Mouse (Mus musculus) left cerebral cortex, postnatal 36 days (tissue): ENCODE results near the gene Thsd7a. TPM values are rescaled to one million over a fixed set of nuclear protein-coding genes. Genes with fewer than 3 reads are reported as not detected.

Experiments used
- DNase-seq, 2 experiments: peaks; one replicate each; pipeline ENCODE4 v3.0.0; 2021 to 2022; ENCODE audit warnings: low spot score in 2 of 2, mixed read lengths in 1 of 2
- intact Hi-C: fragments of 180-260 bp; cut with DNase I; formaldehyde crosslinking; loops from one replicate; pipeline ENCODE4 v1.15.1; 2025
- total RNA-seq, 2 experiments: library from RNA; stranded (reverse); gene quantifications; 2 replicates each; pipeline ENCODE4 v1.2.3; 2021

Thsd7a gene
- total RNA-seq, 2 experiments from 2014 or later: 35.4 to 40.6 TPM

- intact Hi-C loops: loop anchor here (1.0 to 5.0 kb wide), 2 partner anchors 837 to 967 kb away; no protein-coding TSS in a partner anchor
- DNase-seq: no peak
These were observed 433.9 kb downstream of the Thsd7a start for GRCm38 (mm10) chr6:12315070-12315909.

- intact Hi-C loops: no loop called here
These were observed 441.7 kb downstream of the Thsd7a start for GRCm38 (mm10) chr6:12307502-12307901.

GRCm38 (mm10) chr6:12262641-12263400, 486.4 kb downstream of the Thsd7a start:
- no peak for DNase-seq
- intact Hi-C loops: loop anchor here (10.0 kb wide), 1 partner anchor 468 kb away; no protein-coding TSS in a partner anchor

More at GRCm38 (mm10) chr6:12307502-12307901, 441.7 kb downstream of the Thsd7a start:
- DNase-seq: no peak
